Mouse (Mus musculus) small intestine, adult 2 months (tissue): ENCODE measurements around the gene Pou5f2.

Source experiments
- CTCF ChIP-seq: fragments of 200-500 bp; IDR thresholded peaks from 2 replicates; pipeline ENCODE4 v1.5.1; 2012; ENCODE audit warnings: low read depth, mild to moderate bottlenecking, control low read depth, inconsistent platforms, low read length, moderate library complexity, mixed read lengths; ENCODE audit not compliant: insufficient replicate concordance, insufficient read length; ENCODE audit errors: extremely low read depth
- POLR2A ChIP-seq: fragments of 200-500 bp; IDR thresholded peaks from 2 replicates; pipeline ENCODE4 v1.6.1; 2012; ENCODE audit warnings: low read depth, mild to moderate bottlenecking, control low read depth, inconsistent platforms, low read length, moderate library complexity

GRCm38 (mm10) chr13:78045116-78045515, 20.4 kb downstream of the Pou5f2 start:
- TF ChIP-seq CTCF, result no peak
- no peak for TF ChIP-seq POLR2A
